Mouse (Mus musculus) heart, embryonic 11.5 days (tissue): ENCODE data around the gene Vmn2r113. TPM values are rescaled to one million over a fixed set of nuclear protein-coding genes. Genes with fewer than 3 reads are reported as not detected.
"Not testable (repeated sequence)": the region's sequence is repeated elsewhere in the genome, so short reads cannot be mapped to it uniquely, and the experiment has no call there.

Source experiments
- ATAC-seq: fragments of 200-750 bp; cut with Nextera tagmentation; replicated peaks from 2 replicates; pipeline ENCODE4 v1.8.0; 2017; ENCODE audit warnings: moderate library complexity; ENCODE audit not compliant: insufficient number of reproducible peaks, low FRiP score, low TSS enrichment
- H3K27ac ChIP-seq: fragments of 300-500 bp; sonication (generic); 2 replicates; pipeline ENCODE4 v1.5.1; 2014; ENCODE audit warnings: mild to moderate bottlenecking, low read depth, low read length
- H3K27me3 ChIP-seq: fragments of 300-500 bp; sonication (generic); 2 replicates; pipeline ENCODE4 v1.6.1; 2014; ENCODE audit warnings: mild to moderate bottlenecking, low read length, mixed read lengths; ENCODE audit not compliant: control insufficient read depth, insufficient read depth
- H3K36me3 ChIP-seq: fragments of 300-500 bp; sonication (generic); 2 replicates; pipeline ENCODE4 v1.6.1; 2014; ENCODE audit warnings: mild to moderate bottlenecking, low read length, moderate library complexity, mixed read lengths; ENCODE audit not compliant: control insufficient read depth, insufficient read depth
- H3K4me1 ChIP-seq: fragments of 300-500 bp; sonication (generic); 2 replicates; pipeline ENCODE4 v1.6.1; 2014; ENCODE audit warnings: low read length; ENCODE audit not compliant: control insufficient read depth, insufficient read depth
- H3K4me2 ChIP-seq: fragments of 300-500 bp; sonication (generic); 2 replicates; pipeline ENCODE4 v1.6.1; 2014; ENCODE audit warnings: mild to moderate bottlenecking, moderate library complexity
- H3K4me3 ChIP-seq: fragments of 300-500 bp; sonication (generic); 2 replicates; pipeline ENCODE4 v1.5.1; 2014; ENCODE audit warnings: low read depth, low read length
- H3K9ac ChIP-seq: fragments of 300-500 bp; sonication (generic); 2 replicates; pipeline ENCODE4 v1.6.1; 2014; ENCODE audit warnings: mild to moderate bottlenecking, low read depth, low read length, moderate library complexity
- H3K9me3 ChIP-seq: fragments of 300-500 bp; sonication (generic); replicated peaks from 2 replicates; pipeline ENCODE4 v1.6.1; 2016; ENCODE audit warnings: low read length; ENCODE audit not compliant: control insufficient read depth
- WGBS: fragments of 180-500 bp; shearing (Covaris S2); extraction: QIAGEN DNeasy Blood & Tissue Kit; methylation state at CpG from one replicate; pipeline ENCODE4 v1.1.7; 2014; ENCODE audit not compliant: insufficient replicate concordance; 5-methylcytosine and 5-hydroxymethylcytosine counted together
- polyA plus RNA-seq: library from polyadenylated mRNA; unstranded; fragments of >200 nt; fragmentation: Nextera tagmentation; extraction: Ambion mirVana; gene quantifications from 2 replicates; pipeline ENCODE4 v1.2.1, GENCODE M21; 2014

The Vmn2r113 gene
- not detected in 2 replicates for polyA plus RNA-seq

- H3K36me3 ChIP-seq, H3K4me3 ChIP-seq, H3K9me3 ChIP-seq, H3K9ac ChIP-seq, ATAC-seq, H3K4me1 ChIP-seq, H3K27me3 ChIP-seq, H3K27ac ChIP-seq, H3K4me2 ChIP-seq: not testable (repeated sequence)
- WGBS, result no CpG with 5 or more reads among the region's 4 CpGs
Measured at GRCm38 (mm10) chr17:22942684-22943083, at the start of gene Vmn2r113. Gene Vmn2r113, plus strand, starts transcription at chr17:22942984.

Other genes with a start within 250 kb of the Vmn2r113 start
- gene Zfp945, start 75.8 kb upstream of the Vmn2r113 start, polyA plus RNA-seq, result 15.6 and 16.3 TPM in 2 replicates
- not detected in 2 replicates for gene Vmn2r-ps130, start 118.2 kb downstream of the Vmn2r113 start, polyA plus RNA-seq